Mouse (Mus musculus): ENCODE results near the gene Tcp10b. TPM values are rescaled to one million over a fixed set of nuclear protein-coding genes. Genes with fewer than 3 reads are reported as not detected.
"Not testable (repeated sequence)": the region's sequence is repeated elsewhere in the genome, so short reads cannot be mapped to it uniquely, and the experiment has no call there.

The Tcp10b gene
- not detected for total RNA-seq (2021)
- long read RNA-seq, experiment 1 = 0 reads
- long read RNA-seq, experiment 2 = 0 reads

- DNase-seq; intact Hi-C loops (cut with DNase I): not testable (repeated sequence)
These were observed at the start of gene Tcp10b for GRCm38 (mm10) chr17:13060804-13061203. Gene Tcp10b (plus strand): TSS chr17:13061104.

GRCm38 (mm10) chr17:13013316-13013715, 47.6 kb upstream of the Tcp10b start:
- intact Hi-C loops (cut with DNase I) = no loop called here
- DNase-seq = no peak

- DNase-seq; intact Hi-C loops (cut with DNase I): not testable (repeated sequence)
These were observed 24.2 kb upstream of the Tcp10b start for GRCm38 (mm10) chr17:13036627-13037192.

DNA sequence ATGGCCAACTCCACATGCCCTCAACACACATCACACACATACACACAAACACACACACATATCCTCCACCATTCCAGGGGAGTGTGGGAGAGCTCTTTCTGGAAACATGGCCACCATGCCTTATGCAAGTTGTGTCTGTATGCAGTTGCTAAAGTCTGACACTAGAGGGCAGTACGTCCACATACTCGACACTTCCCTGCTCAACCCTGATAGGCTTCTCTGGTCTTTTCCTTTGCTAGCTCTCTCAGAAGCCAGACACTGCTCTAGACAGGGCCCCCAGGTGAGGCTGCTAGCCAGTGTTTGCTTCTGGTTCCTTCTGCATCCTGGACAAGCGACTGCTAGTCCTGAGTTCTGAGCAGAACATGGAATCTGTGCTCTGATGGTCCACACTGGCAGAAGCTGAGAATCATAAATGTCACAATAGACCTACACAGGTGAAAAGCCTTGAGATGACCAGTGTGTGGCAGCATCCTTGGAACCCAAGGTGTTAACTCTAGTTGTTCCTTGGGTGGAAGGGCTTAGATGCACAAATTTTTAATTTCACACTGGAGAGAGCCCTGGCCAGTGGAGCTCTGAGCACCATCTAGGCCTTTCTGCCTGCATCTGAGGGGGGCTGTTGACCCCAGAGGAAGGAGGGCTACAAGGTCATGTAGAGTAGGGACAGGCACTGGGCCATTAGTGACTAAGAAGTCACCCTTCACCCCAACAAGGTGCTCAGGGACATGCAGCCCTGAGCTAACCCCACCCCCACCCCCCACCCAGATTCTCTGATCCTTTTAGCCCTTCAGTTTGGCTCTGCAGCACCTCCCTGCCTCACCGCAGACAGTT, 16.8 kb upstream of the Tcp10b start:
- intact Hi-C loops (cut with DNase I) = not testable (repeated sequence)
- DNase-seq = peak; percentile 31 to 60

- intact Hi-C loops (cut with DNase I); DNase-seq: not testable (repeated sequence)
These were observed 8.6 kb upstream of the Tcp10b start, which contains the start of gene Gpr31b for GRCm38 (mm10) chr17:13052124-13052813. Gene Gpr31b (minus strand): TSS chr17:13052296.

GRCm38 (mm10) chr17:13062882-13063281, 2.0 kb downstream of the Tcp10b start:
- intact Hi-C loops (cut with DNase I); DNase-seq: not testable (repeated sequence)

GRCm38 (mm10) chr17:13067864-13068385, 7.0 kb downstream of the Tcp10b start:
- DNase-seq = not testable (repeated sequence)

GRCm38 (mm10) chr17:13069227-13069626, 8.3 kb downstream of the Tcp10b start:
- DNase-seq; intact Hi-C loops (cut with DNase I): not testable (repeated sequence)

More at GRCm38 (mm10) chr17:13067864-13068385, 7.0 kb downstream of the Tcp10b start:
- intact Hi-C loops (cut with DNase I) = not testable (repeated sequence)

DNA sequence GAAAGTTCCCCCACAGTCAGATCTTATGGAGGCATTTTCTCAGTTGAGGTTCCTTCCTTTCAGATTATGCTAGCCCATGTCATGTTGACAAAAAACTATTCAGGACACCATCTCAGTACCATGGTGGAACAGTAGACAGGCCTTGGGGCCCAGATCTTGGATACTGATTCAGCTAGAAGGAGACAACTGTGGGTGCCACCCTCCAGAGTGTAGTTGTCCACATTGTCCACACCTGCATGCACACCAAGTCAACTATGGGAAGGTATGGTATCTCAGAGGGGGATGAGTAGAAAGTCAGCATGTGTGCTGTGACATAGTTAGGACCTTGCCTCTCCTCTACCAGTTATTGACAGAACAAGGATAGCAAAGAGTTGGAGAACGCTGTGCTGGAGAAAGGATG, 30.6 kb downstream of the Tcp10b start:
- DNase-seq; intact Hi-C loops (cut with DNase I): not testable (repeated sequence)

- DNase-seq; intact Hi-C loops (cut with DNase I): not testable (repeated sequence)
These were observed 31.3 kb downstream of the Tcp10b start for GRCm38 (mm10) chr17:13092100-13092764.

DNA sequence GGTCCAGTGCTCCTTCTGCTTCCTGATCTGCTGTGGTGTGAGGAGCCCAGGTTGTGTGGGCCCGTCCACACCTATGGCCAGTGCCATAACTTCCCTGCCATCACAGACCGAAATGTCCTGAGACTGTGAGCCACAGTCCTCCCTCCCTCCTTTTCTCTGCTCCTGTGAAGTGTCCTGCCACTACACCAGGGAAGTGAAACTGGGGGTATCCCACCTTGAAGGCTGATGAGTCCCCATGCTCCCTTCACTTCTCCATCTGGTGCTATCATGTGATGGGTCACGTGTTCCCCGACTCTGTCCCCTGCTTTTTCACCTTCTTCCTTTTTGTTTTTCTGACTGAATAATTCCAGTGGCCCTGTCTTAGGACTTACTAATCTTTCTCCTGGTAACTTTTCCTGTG, 32.1 kb downstream of the Tcp10b start:
- DNase-seq; intact Hi-C loops (cut with DNase I): not testable (repeated sequence)

DNA sequence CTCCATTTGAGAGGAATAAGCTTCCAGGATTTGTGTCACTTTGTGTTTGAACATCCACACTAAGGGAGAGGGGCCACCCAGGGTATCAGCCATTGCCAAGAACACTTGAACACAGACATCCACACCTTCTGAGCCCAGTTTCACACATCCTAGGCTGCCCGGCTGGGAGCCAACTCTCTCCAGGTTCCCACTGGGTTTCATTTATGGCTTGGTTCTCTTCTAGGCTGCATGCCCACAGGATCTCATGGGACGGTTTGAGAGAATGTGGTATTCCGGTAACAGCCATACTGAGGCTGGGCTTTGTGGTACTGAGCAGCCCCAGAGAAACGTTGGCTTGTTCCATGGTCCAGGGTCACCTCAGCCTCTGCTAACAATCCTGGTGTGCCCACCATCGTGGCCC, 45.7 kb downstream of the Tcp10b start:
- peak; percentile 59 to 83 for DNase-seq
- intact Hi-C loops (cut with DNase I) = not testable (repeated sequence)

GRCm38 (mm10) chr17:13112504-13113291, 51.8 kb downstream of the Tcp10b start:
- DNase-seq; intact Hi-C loops (cut with DNase I): not testable (repeated sequence)

- intact Hi-C loops (cut with DNase I); DNase-seq: not testable (repeated sequence)
These were observed 62.6 kb downstream of the Tcp10b start for GRCm38 (mm10) chr17:13123308-13124038.

DNA sequence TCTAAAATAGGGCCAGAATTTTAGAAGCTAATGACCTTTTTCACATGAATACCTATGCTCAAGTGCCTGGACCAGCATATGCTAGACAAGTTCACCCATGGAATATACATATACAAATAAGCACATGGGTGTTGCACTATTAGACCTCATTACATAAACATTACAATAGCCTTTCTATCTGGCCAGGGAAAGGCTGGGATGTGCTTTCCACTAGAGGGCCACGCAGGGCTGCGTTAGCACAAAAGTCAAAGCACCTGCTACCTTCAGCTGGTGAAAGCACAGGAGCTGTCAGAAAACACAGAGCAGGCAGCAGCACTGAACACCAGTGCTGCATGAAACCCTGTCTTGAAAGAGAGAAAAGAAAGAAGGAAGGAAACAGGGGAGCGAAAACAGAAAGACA, 63.3 kb downstream of the Tcp10b start:
- DNase-seq; intact Hi-C loops (cut with DNase I): not testable (repeated sequence)

- DNase-seq; intact Hi-C loops (cut with DNase I): not testable (repeated sequence)
These were observed 68.4 kb downstream of the Tcp10b start for GRCm38 (mm10) chr17:13129324-13129723.

GRCm38 (mm10) chr17:13129737-13130465, 69.0 kb downstream of the Tcp10b start:
- intact Hi-C loops (cut with DNase I); DNase-seq: not testable (repeated sequence)

GRCm38 (mm10) chr17:13131710-13132109, 70.8 kb downstream of the Tcp10b start, which contains the start of gene Unc93a:
Gene Unc93a (minus strand): TSS chr17:13131810.
- DNase-seq; intact Hi-C loops (cut with DNase I): not testable (repeated sequence)
